Mouse (Mus musculus): ENCODE results near the gene Cmip.

- TF ChIP-seq CTCF (IDR thresholded peaks at IDR 0.05; ENCODE audit: insufficient read depth, low read depth, low read length) (no peak), POLR2A (IDR thresholded peaks at IDR 0.05; ENCODE audit: insufficient read depth, low read depth, low read length) (no peak)
Measured at GRCm38 (mm10) chr8:117333619-117334018, 76.8 kb downstream of the Cmip start.
